Mouse (Mus musculus) MEL (cell line): ENCODE data around the gene Gldc. TPM values are rescaled to one million over a fixed set of nuclear protein-coding genes. Genes with fewer than 3 reads are reported as not detected.

Source experiments
- DNase-seq: peaks from one replicate; pipeline ENCODE4 v3.0.0; 2011; ENCODE audit warnings: low read depth, low spot score
- H3K27ac ChIP-seq: 2 replicates; pipeline ENCODE4 v1.5.1; 2012; ENCODE audit warnings: low read depth, mild to moderate bottlenecking, control low read depth, low read length, moderate library complexity; ENCODE audit not compliant: control insufficient read depth
- H3K27me3 ChIP-seq, 2 experiments: fragments of 150-350 bp in 1 of 2; sonication (generic) in 1 of 2; 2 replicates each; pipeline ENCODE4 v1.6.1; 2012; ENCODE audit warnings: low read length in 2 of 2, mild to moderate bottlenecking in 2 of 2, improper control_type of control experiment in 1 of 2, moderate library complexity in 1 of 2; ENCODE audit not compliant: insufficient read depth in 2 of 2, control insufficient read depth in 1 of 2
- H3K36me3 ChIP-seq, 2 experiments: 2 replicates each; pipeline ENCODE4 v1.6.1; 2012 to 2014; ENCODE audit warnings: low read length in 2 of 2, improper control_type of control experiment in 1 of 2, inconsistent platforms in 1 of 2, mild to moderate bottlenecking in 1 of 2; ENCODE audit not compliant: insufficient read depth in 2 of 2, control insufficient read depth in 1 of 2
- H3K4me1 ChIP-seq, 2 experiments: fragments of 150-350 bp in 1 of 2; sonication (generic) in 1 of 2; 2 replicates each; pipeline ENCODE4 v1.6.1; 2012; ENCODE audit warnings: low read length in 2 of 2, improper control_type of control experiment in 1 of 2, mild to moderate bottlenecking in 1 of 2; ENCODE audit not compliant: insufficient read depth in 2 of 2, control insufficient read depth in 1 of 2
- H3K4me3 ChIP-seq, 2 experiments: fragments of 150-350 bp in 1 of 2; sonication (generic) in 1 of 2; 2 replicates each; pipeline ENCODE4 v1.5.1; 2012; ENCODE audit warnings: low read depth in 2 of 2, low read length in 2 of 2, mild to moderate bottlenecking in 2 of 2, moderate library complexity in 2 of 2, control low read depth in 1 of 2, improper control_type of control experiment in 1 of 2; ENCODE audit not compliant: control insufficient read depth in 1 of 2, insufficient read depth in 1 of 2
- H3K79me2 ChIP-seq: 2 replicates; pipeline ENCODE4 v1.6.1; 2012; ENCODE audit warnings: mild to moderate bottlenecking, low read length, moderate library complexity; ENCODE audit not compliant: control insufficient read depth, poor library complexity, insufficient read depth
- H3K9ac ChIP-seq: 2 replicates; pipeline ENCODE4 v1.6.1; 2012; ENCODE audit warnings: low read depth, mild to moderate bottlenecking, control low read depth, low read length, moderate library complexity; ENCODE audit not compliant: control insufficient read depth, poor library complexity, severe bottlenecking
- H3K9me3 ChIP-seq: fragments of 150-350 bp; sonication (generic); replicated peaks from 2 replicates; pipeline ENCODE4 v1.6.1; 2012; ENCODE audit warnings: mild to moderate bottlenecking, low read length, improper control_type of control experiment, moderate library complexity; ENCODE audit not compliant: insufficient read depth
- CTCF ChIP-seq, 3 experiments: IDR thresholded peaks in 2 of 3; conservative IDR thresholded peaks in 1 of 3; 2 replicates each; pipeline ENCODE4 v1.5.1; 2011 to 2012; ENCODE audit warnings: low read length in 3 of 3, low read depth in 2 of 3, mild to moderate bottlenecking in 2 of 3, improper control_type of control experiment in 1 of 3, inconsistent platforms in 1 of 3, mixed read lengths in 1 of 3, moderate library complexity in 1 of 3; ENCODE audit not compliant: control insufficient read depth in 1 of 3, insufficient read depth in 1 of 3, poor library complexity in 1 of 3, severe bottlenecking in 1 of 3
- E2F4 ChIP-seq: IDR thresholded peaks from 2 replicates; pipeline ENCODE4 v1.6.1; 2011; ENCODE audit warnings: low read depth, low read length, improper control_type of control experiment, borderline replicate concordance
- ELF1 ChIP-seq: IDR thresholded peaks from 2 replicates; pipeline ENCODE4 v1.6.1; 2014; ENCODE audit warnings: low read depth, mild to moderate bottlenecking, inconsistent platforms, low read length, improper control_type of control experiment, moderate library complexity
- ETS1 ChIP-seq: IDR thresholded peaks from 2 replicates; pipeline ENCODE4 v1.6.1; 2012; ENCODE audit warnings: low read depth, mild to moderate bottlenecking, inconsistent platforms, low read length, improper control_type of control experiment, moderate library complexity
- GABPA ChIP-seq: IDR thresholded peaks from 2 replicates; pipeline ENCODE4 v1.6.1; 2012; ENCODE audit warnings: low read depth, mild to moderate bottlenecking, inconsistent platforms, low read length, improper control_type of control experiment, moderate library complexity
- GATA1 ChIP-seq: IDR thresholded peaks from 2 replicates; pipeline ENCODE4 v1.6.1; 2011; ENCODE audit warnings: low read depth, low read length, improper control_type of control experiment
- JUND ChIP-seq: IDR thresholded peaks from 2 replicates; pipeline ENCODE4 v1.6.1; 2011; ENCODE audit warnings: low read depth, mild to moderate bottlenecking, improper control_type of control experiment, low read length
- KAT2A ChIP-seq: conservative IDR thresholded peaks from 2 replicates; pipeline ENCODE4 v1.6.1; 2012; ENCODE audit warnings: low read depth, low read length, improper control_type of control experiment, inconsistent platforms
- MAFK ChIP-seq: IDR thresholded peaks from 2 replicates; pipeline ENCODE4 v1.6.1; 2011; ENCODE audit warnings: low read depth, mild to moderate bottlenecking, low read length, improper control_type of control experiment, borderline replicate concordance
- MAX ChIP-seq: IDR thresholded peaks from 2 replicates; pipeline ENCODE4 v1.6.1; 2011; ENCODE audit warnings: low read length, improper control_type of control experiment
- MEF2A ChIP-seq: IDR thresholded peaks from 2 replicates; pipeline ENCODE4 v1.6.1; 2014; ENCODE audit warnings: low read depth, mild to moderate bottlenecking, inconsistent platforms, low read length, improper control_type of control experiment; ENCODE audit not compliant: poor library complexity, insufficient replicate concordance, severe bottlenecking; ENCODE audit errors: extremely low read depth
- MXI1 ChIP-seq: IDR thresholded peaks from 2 replicates; pipeline ENCODE4 v1.6.1; 2011; ENCODE audit warnings: mild to moderate bottlenecking, low read depth, low read length, improper control_type of control experiment
- MYC ChIP-seq: IDR thresholded peaks from 2 replicates; pipeline ENCODE4 v1.6.1; 2011; ENCODE audit warnings: low read depth, mild to moderate bottlenecking, low read length, improper control_type of control experiment, moderate library complexity
- NELFE ChIP-seq: IDR thresholded peaks from 2 replicates; pipeline ENCODE4 v1.6.1; 2011; ENCODE audit warnings: low read depth, low read length, improper control_type of control experiment
- POLR2AphosphoS5 ChIP-seq: IDR thresholded peaks from 2 replicates; pipeline ENCODE4 v1.6.1; 2012; ENCODE audit warnings: low read depth, borderline replicate concordance, mild to moderate bottlenecking, inconsistent platforms, low read length, moderate library complexity, mixed read lengths
- RAD21 ChIP-seq: IDR thresholded peaks from 2 replicates; pipeline ENCODE4 v1.6.1; 2011; ENCODE audit warnings: mild to moderate bottlenecking, low read depth, low read length, improper control_type of control experiment
- RCOR1 ChIP-seq: IDR thresholded peaks from 2 replicates; pipeline ENCODE4 v1.6.1; 2012; ENCODE audit warnings: low read depth, mild to moderate bottlenecking, inconsistent platforms, low read length, improper control_type of control experiment
- SIN3A ChIP-seq: IDR thresholded peaks from 2 replicates; pipeline ENCODE4 v1.6.1; 2012; ENCODE audit warnings: low read length, improper control_type of control experiment, inconsistent platforms
- SMC3 ChIP-seq: IDR thresholded peaks from 2 replicates; pipeline ENCODE4 v1.6.1; 2011; ENCODE audit warnings: low read depth, low read length, improper control_type of control experiment
- TAL1 ChIP-seq: IDR thresholded peaks from 2 replicates; pipeline ENCODE4 v1.6.1; 2012; ENCODE audit warnings: mild to moderate bottlenecking, inconsistent platforms, low read length, moderate library complexity, mixed read lengths
- TBP ChIP-seq: IDR thresholded peaks from 2 replicates; pipeline ENCODE4 v1.8.0; 2011; ENCODE audit warnings: low read depth, low read length, improper control_type of control experiment
- UBTF ChIP-seq: IDR thresholded peaks from 2 replicates; pipeline ENCODE4 v1.6.1; 2012; ENCODE audit warnings: low read depth, mild to moderate bottlenecking, inconsistent platforms, low read length, improper control_type of control experiment, moderate library complexity, borderline replicate concordance; ENCODE audit not compliant: insufficient read depth
- USF1 ChIP-seq: IDR thresholded peaks from 2 replicates; pipeline ENCODE4 v1.6.1; 2014; ENCODE audit warnings: low read depth, mild to moderate bottlenecking, inconsistent platforms, low read length, improper control_type of control experiment, moderate library complexity
- ZC3H11A ChIP-seq: IDR thresholded peaks from 2 replicates; pipeline ENCODE4 v1.6.1; 2012; ENCODE audit warnings: low read depth, mild to moderate bottlenecking, inconsistent platforms, low read length, improper control_type of control experiment
- ZKSCAN1 ChIP-seq: IDR thresholded peaks from 2 replicates; pipeline ENCODE4 v1.6.1; 2012; ENCODE audit warnings: low read depth, mild to moderate bottlenecking, inconsistent platforms, low read length, improper control_type of control experiment, moderate library complexity
- ZMIZ1 ChIP-seq: IDR thresholded peaks from 2 replicates; pipeline ENCODE4 v1.6.1; 2012; ENCODE audit warnings: low read depth, mild to moderate bottlenecking, inconsistent platforms, low read length, improper control_type of control experiment, moderate library complexity
- ZNF384 ChIP-seq: IDR thresholded peaks from 2 replicates; pipeline ENCODE4 v1.6.1; 2012; ENCODE audit warnings: low read depth, mild to moderate bottlenecking, inconsistent platforms, low read length, improper control_type of control experiment
- polyA plus RNA-seq, 2 experiments: library from polyadenylated mRNA; stranded (reverse) in 1 of 2; unstranded in 1 of 2; fragments of >175 nt in 1 of 2; fragments of >200 nt in 1 of 2; gene quantifications; 2 replicates each; pipeline versions ENCODE4 v1.2.1 to v1.2.4; 2012; ENCODE audit warnings: low replicate concordance in 2 of 2, low read depth in 1 of 2; ENCODE audit not compliant: insufficient read length in 2 of 2, insufficient read depth in 1 of 2, missing spikeins in 1 of 2
- total RNA-seq: library from RNA; depleted of rRNA; stranded (reverse); fragments of 300-350 nt; gene quantifications from 2 replicates; pipeline ENCODE4 v1.2.3, GENCODE M21; 2012

Gene Gldc
- total and polyA plus RNA-seq, 3 experiments: 0.04 to 1.2 TPM; not detected in 1

DNA sequence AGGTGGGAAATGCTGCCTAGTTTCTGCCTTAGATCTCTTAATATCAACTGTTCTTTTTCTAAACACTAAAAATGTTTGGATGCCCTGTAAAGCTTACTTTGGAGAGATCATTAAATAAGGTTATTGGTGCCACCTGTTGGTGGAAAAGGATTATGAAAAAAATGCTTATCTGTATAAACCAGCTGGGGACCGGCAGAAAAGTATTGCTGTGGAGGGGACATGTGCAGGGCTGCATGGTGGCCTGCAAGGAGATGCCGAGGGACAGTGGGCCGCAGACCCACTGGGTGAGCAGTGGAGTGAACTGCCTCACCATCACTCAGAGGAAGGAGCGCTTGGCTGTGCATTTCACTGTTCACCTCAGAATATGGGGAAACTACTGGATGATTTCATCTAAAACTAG is 47.1 kb downstream of the Gldc start:
- H3K27me3 ChIP-seq: peaks cover 0 to 2% of the 10 kb centered on the region in 2 experiments; a peak in 2 of 4 replicates
- no peaks in the 10 kb centered on the region for H3K79me2 ChIP-seq
- TF ChIP-seq ZC3H11A (peak; percentile 36; the same call in 1 of the 2 replicates), GATA1 (peak; percentile 41; the same call in 1 of the 2 replicates), JUND (no peak), CTCF (IDR thresholded peaks at IDR 0.05 in 2 of 3, conservative IDR thresholded peaks at IDR 0.05 in 1 of 3; ENCODE audit: control insufficient read depth in 1 of 3, insufficient read depth in 1 of 3, low read depth in 2 of 3, low read length in 3 of 3, poor library complexity in 1 of 3, severe bottlenecking in 1 of 3) (peak in 1 of 3 experiments; percentile 54; a peak in 2 of 6 replicates), SIN3A (no peak), TAL1 (peak; percentile 50; the same call in 1 of the 2 replicates), NELFE (no peak), KAT2A (no peak), SMC3 (peak; percentile 43), RAD21 (peak; percentile 66), RCOR1 (no peak), ELF1 (no peak), TBP (no peak), MAFK (no peak), MYC (no peak), GABPA (no peak), E2F4 (no peak), ZMIZ1 (no peak), MEF2A (no peak), ZNF384 (0 out of 2 replicates have a peak, but pooled peaks have one; percentile 17)
- no peak overlapping the region for H3K9ac ChIP-seq
- DNase-seq: peak; percentile 56
- H3K36me3 ChIP-seq: no peaks in the 10 kb centered on the region
- H3K27ac ChIP-seq: no peak overlapping the region
- no peaks in the 10 kb centered on the region for H3K4me1 ChIP-seq
- H3K4me3 ChIP-seq: no peak overlapping the region
- no peaks in the 10 kb centered on the region for H3K9me3 ChIP-seq

- H3K9ac ChIP-seq: 0 out of 2 replicates have a peak overlapping the region, but pooled peaks have one; percentile 12
- DNase-seq: no peak
These were observed 49.6 kb downstream of the Gldc start for GRCm38 (mm10) chr19:30125670-30126059.

More at GRCm38 (mm10) chr19:30125670-30126059, 49.6 kb downstream of the Gldc start:
- H3K9me3 ChIP-seq: no peaks in the 10 kb centered on the region
- no peaks in the 10 kb centered on the region; a peak in 1 of 4 replicates for H3K27me3 ChIP-seq
- H3K36me3 ChIP-seq: no peaks in the 10 kb centered on the region
- H3K4me3 ChIP-seq: peak overlapping the region; percentile 0 to 28; a peak in 2 of 4 replicates
- H3K4me1 ChIP-seq: no peaks in the 10 kb centered on the region
- H3K27ac ChIP-seq: peak overlapping the region; percentile 61
- TF ChIP-seq SIN3A: 0 out of 2 replicates have a peak, but pooled peaks have one; percentile 38
- no peak for TF ChIP-seq POLR2AphosphoS5
- TF ChIP-seq RCOR1: no peak
- TF ChIP-seq USF1: peak; percentile 24; the same call in 1 of the 2 replicates
- no peak for TF ChIP-seq MAX
- TF ChIP-seq MXI1: no peak
- no peak for TF ChIP-seq ZNF384
- TF ChIP-seq RAD21: no peak
- no peak for TF ChIP-seq MEF2A
- no peak for TF ChIP-seq UBTF
- no peak for TF ChIP-seq ETS1
- TF ChIP-seq ZKSCAN1: no peak
- no peak for TF ChIP-seq KAT2A
- TF ChIP-seq, all 39 proteins: peak for 2
- H3K79me2 ChIP-seq: no peaks in the 10 kb centered on the region
